Mouse (Mus musculus) neural tube, embryonic 12.5 days (tissue): ENCODE data around the gene 1700037H04Rik. TPM values are rescaled to one million over a fixed set of nuclear protein-coding genes. Genes with fewer than 3 reads are reported as not detected.

ENCODE experiments used
- ATAC-seq: fragments of 200-750 bp; cut with Nextera tagmentation; 2 replicates; pipeline ENCODE4 v1.8.0; 2017; ENCODE audit warnings: low read depth, mild to moderate bottlenecking, moderate TSS enrichment, moderate library complexity; ENCODE audit not compliant: low FRiP score
- H3K27ac ChIP-seq: fragments of 300-500 bp; sonication (generic); 2 replicates; pipeline ENCODE4 v1.5.1; 2016
- H3K27me3 ChIP-seq: fragments of 300-500 bp; sonication (generic); replicated peaks from 2 replicates; pipeline ENCODE4 v1.6.1; 2016; ENCODE audit warnings: mild to moderate bottlenecking
- H3K36me3 ChIP-seq: fragments of 300-500 bp; sonication (generic); 2 replicates; pipeline ENCODE4 v1.6.1; 2016; ENCODE audit warnings: mild to moderate bottlenecking
- H3K4me1 ChIP-seq: fragments of 300-500 bp; sonication (generic); 2 replicates; pipeline ENCODE4 v1.6.1; 2016
- H3K4me2 ChIP-seq: fragments of 300-500 bp; sonication (generic); replicated peaks from 2 replicates; pipeline ENCODE4 v1.6.1; 2016; ENCODE audit warnings: mild to moderate bottlenecking
- H3K4me3 ChIP-seq: fragments of 300-500 bp; sonication (generic); 2 replicates; pipeline ENCODE4 v1.5.1; 2016
- H3K9ac ChIP-seq: fragments of 300-500 bp; sonication (generic); 2 replicates; pipeline ENCODE4 v1.6.1; 2016; ENCODE audit warnings: mild to moderate bottlenecking
- H3K9me3 ChIP-seq: fragments of 300-500 bp; sonication (generic); 2 replicates; pipeline ENCODE4 v1.6.1; 2016; ENCODE audit warnings: mild to moderate bottlenecking
- WGBS: fragments of 180-500 bp; shearing (Covaris S2); methylation state at CpG from one replicate; pipeline ENCODE4 v1.1.7; 2016; 5-methylcytosine and 5-hydroxymethylcytosine counted together
- polyA plus RNA-seq: library from polyadenylated mRNA; unstranded; fragments of >200 nt; fragmentation: Nextera tagmentation; extraction: Ambion mirVana; gene quantifications from 2 replicates; pipeline ENCODE4 v1.2.1, GENCODE M21; 2016

1700037H04Rik gene
- polyA plus RNA-seq, 1 experiment from 2014 or later: 104 TPM

DNA sequence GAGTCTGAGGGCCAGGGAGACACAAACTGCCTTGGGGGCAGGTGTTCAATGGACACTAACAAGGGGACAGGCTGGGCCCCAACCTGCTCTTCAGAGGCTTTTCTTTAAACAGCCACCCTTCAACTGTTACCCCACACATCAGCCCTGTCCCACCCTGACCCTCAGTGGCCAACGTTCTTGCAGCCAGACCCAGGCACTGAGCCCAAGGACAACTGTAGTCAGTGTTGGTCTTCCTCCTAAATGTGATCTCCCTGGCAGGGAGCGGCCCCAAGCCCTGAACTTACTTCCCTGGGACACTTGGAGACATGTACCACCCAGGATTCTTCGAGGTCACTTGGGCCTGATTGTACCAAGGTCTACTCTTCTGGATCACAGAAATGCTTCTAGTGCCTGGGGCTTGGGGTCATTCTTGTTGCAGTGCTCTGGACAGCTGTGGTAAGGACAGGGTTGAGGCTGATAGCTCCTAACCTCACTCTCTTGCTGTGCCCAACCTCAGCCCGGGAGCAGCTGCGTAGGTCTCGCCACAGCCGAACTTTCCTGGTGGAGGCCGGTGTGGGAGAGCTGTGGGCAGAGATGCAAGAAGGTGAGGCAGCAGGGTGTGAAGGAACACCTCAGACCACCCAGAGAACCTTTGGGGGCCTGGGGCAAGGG is 18.4 kb downstream of the 1700037H04Rik start:
- H3K36me3 ChIP-seq: peaks cover 30% of the 10 kb centered on the region
- ATAC-seq: no peak
- peaks cover 4% of the 10 kb centered on the region; the same call in 1 of the 2 replicates for H3K4me1 ChIP-seq
- no peak overlapping the region for H3K27ac ChIP-seq
- H3K27me3 ChIP-seq: no peaks in the 10 kb centered on the region
- no peak overlapping the region for H3K9ac ChIP-seq
- H3K9me3 ChIP-seq: no peaks in the 10 kb centered on the region
- no peak overlapping the region for H3K4me3 ChIP-seq
- no peak overlapping the region for H3K4me2 ChIP-seq
- 92% methylated on average over 8 of the region's 8 CpGs for WGBS

DNA sequence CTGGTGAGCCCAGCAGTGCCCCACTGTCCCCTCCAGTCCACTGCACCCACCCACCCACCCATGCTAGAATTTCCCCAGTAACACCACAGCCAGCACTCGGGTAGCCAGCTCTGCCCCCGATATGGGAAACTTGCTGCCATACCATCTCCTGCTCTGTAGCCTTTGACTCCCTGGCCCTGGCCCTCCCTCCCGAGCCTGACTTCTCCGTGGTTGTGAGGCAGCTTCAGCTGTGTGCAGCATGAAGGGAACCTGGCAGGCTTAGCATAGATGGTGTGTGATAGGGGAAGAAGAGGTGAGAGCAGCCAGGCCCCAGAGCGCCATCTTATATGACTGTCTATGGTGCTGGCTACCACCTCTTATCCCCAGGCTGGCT is 19.4 kb downstream of the 1700037H04Rik start:
- peaks cover 21% of the 10 kb centered on the region for H3K36me3 ChIP-seq
- 82% methylated on average over 5 of the region's 5 CpGs for WGBS
- H3K4me1 ChIP-seq: peaks cover 4% of the 10 kb centered on the region; the same call in 1 of the 2 replicates
- no peaks in the 10 kb centered on the region for H3K27me3 ChIP-seq
- H3K9ac ChIP-seq: no peak overlapping the region
- no peaks in the 10 kb centered on the region for H3K9me3 ChIP-seq
- no peak overlapping the region for H3K4me3 ChIP-seq
- H3K4me2 ChIP-seq: no peak overlapping the region
- no peak overlapping the region for H3K27ac ChIP-seq
- no peak for ATAC-seq

- no peak overlapping the region for H3K27ac ChIP-seq
- no peaks in the 10 kb centered on the region for H3K27me3 ChIP-seq
- H3K36me3 ChIP-seq: peaks cover 15% of the 10 kb centered on the region
- H3K4me2 ChIP-seq: no peak overlapping the region
- WGBS: 74% methylated on average over 5 of the region's 5 CpGs
- H3K4me1 ChIP-seq: peaks cover 4% of the 10 kb centered on the region; the same call in 1 of the 2 replicates
- ATAC-seq: no peak
- H3K4me3 ChIP-seq: no peak overlapping the region
- H3K9ac ChIP-seq: no peak overlapping the region
- H3K9me3 ChIP-seq: no peaks in the 10 kb centered on the region
Observed at GRCm38 (mm10) chr2:131139886-131140532, 19.9 kb downstream of the 1700037H04Rik start.

DNA sequence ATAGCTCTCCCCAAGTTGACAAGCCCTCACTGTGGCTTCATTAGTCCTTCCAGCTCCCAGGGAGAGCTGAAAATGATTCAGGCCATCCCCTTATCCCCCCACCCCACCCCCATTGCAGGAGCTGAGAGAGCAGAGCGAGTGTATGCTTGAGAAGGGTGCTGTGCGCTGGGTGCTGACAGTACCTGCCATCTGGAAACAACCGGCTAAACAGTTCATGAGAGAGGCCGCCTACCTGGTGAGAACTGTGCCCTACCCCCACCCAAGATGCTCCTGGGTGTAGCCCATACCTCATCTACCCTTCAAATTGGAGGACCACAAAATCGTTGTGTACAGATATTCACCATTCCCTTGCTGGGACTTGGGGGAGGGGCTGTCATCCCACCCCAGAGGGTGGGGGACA is 20.6 kb downstream of the 1700037H04Rik start:
- WGBS: 94% methylated on average over 5 of the region's 5 CpGs
- peaks cover 4% of the 10 kb centered on the region; the same call in 1 of the 2 replicates for H3K4me1 ChIP-seq
- no peak overlapping the region for H3K4me2 ChIP-seq
- H3K4me3 ChIP-seq: no peak overlapping the region
- no peak overlapping the region for H3K9ac ChIP-seq
- H3K9me3 ChIP-seq: no peaks in the 10 kb centered on the region
- ATAC-seq: no peak
- no peaks in the 10 kb centered on the region for H3K27me3 ChIP-seq
- peaks cover 8% of the 10 kb centered on the region for H3K36me3 ChIP-seq
- no peak overlapping the region for H3K27ac ChIP-seq

GRCm38 (mm10) chr2:131138760-131139159 is 21.1 kb downstream of the 1700037H04Rik start:
- H3K27ac ChIP-seq: no peak overlapping the region
- no peak overlapping the region for H3K9ac ChIP-seq
- H3K27me3 ChIP-seq: no peaks in the 10 kb centered on the region
- H3K36me3 ChIP-seq: peaks cover 5% of the 10 kb centered on the region
- H3K4me3 ChIP-seq: no peak overlapping the region
- H3K4me2 ChIP-seq: no peak overlapping the region
- no peaks in the 10 kb centered on the region for H3K9me3 ChIP-seq
- ATAC-seq: no peak
- peaks cover 4% of the 10 kb centered on the region; the same call in 1 of the 2 replicates for H3K4me1 ChIP-seq
- 87% methylated on average over 7 of the region's 7 CpGs for WGBS

DNA sequence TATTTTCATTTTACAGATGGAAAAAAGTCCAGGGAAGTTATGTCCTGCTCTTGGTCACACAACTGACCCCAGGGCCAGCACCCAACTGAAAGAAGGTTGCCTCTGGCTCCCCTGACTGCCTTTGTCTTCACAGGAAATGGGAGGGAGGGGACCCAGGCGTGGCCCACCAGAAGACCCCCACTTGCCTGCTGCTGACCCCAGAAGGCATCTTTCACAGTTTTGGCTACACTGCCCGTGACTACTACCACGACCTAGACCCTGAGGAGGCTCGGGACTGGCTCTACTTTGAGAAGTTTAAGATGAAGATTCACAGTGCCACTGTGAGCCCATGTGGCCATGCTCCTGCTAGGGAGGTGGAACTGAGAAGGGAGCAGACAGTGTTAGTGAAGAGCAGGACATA is 21.6 kb downstream of the 1700037H04Rik start:
- H3K27ac ChIP-seq: no peak overlapping the region
- peaks cover 4% of the 10 kb centered on the region; the same call in 1 of the 2 replicates for H3K4me1 ChIP-seq
- H3K4me3 ChIP-seq: no peak overlapping the region
- peaks cover under 1% of the 10 kb centered on the region; the same call in 1 of the 2 replicates for H3K36me3 ChIP-seq
- 85% methylated on average over 4 of the region's 4 CpGs for WGBS
- no peaks in the 10 kb centered on the region for H3K9me3 ChIP-seq
- no peak for ATAC-seq
- H3K9ac ChIP-seq: no peak overlapping the region
- no peaks in the 10 kb centered on the region for H3K27me3 ChIP-seq
- H3K4me2 ChIP-seq: no peak overlapping the region

DNA sequence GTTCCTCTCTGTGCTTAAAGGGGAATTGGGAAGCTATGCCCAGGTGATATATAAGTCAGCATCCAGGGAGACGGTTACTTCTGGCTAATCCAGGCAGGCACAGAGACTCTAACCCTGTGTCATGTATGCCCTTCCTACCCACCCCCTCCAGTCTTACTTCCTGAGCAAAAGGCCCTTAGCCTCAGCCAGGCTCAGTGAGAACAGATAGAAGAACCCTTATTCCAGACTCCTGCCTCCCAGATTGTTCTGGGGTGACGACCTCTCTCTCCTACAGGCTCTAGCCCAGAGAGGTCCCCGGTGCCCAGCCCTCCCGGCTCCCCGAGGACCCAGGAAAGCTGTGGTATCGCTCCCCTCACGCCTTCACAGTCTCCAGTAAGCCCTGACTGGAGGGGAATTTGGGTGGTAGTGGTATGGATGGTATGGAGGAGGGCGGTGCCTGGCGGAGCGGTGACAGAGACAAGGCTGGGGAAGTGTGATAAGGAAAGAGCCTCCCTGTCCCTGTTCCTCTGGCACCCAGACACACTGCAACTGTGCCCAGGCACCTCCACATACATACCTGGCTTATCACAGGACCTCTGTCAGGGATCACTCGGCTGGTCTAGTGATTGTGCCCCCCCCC is 24.3 kb downstream of the 1700037H04Rik start:
- Histone ChIP-seq H3K9me3 (no peaks in the 10 kb centered on the region), H3K9ac (no peak overlapping the region), H3K36me3 (no peaks in the 10 kb centered on the region), H3K4me3 (no peak overlapping the region), H3K4me1 (no peaks in the 10 kb centered on the region), H3K27ac (no peak overlapping the region), H3K27me3 (no peaks in the 10 kb centered on the region), H3K4me2 (no peak overlapping the region)
- no peak for ATAC-seq
- WGBS: 84% methylated on average over 11 of the region's 11 CpGs

GRCm38 (mm10) chr2:131134826-131135400 is 25.0 kb downstream of the 1700037H04Rik start:
- ATAC-seq: no peak
- Histone ChIP-seq H3K27me3 (no peaks in the 10 kb centered on the region), H3K27ac (no peak overlapping the region), H3K4me1 (no peaks in the 10 kb centered on the region), H3K4me2 (no peak overlapping the region), H3K9ac (no peak overlapping the region), H3K36me3 (no peaks in the 10 kb centered on the region), H3K4me3 (no peak overlapping the region), H3K9me3 (no peaks in the 10 kb centered on the region)
- 87% methylated on average over 8 of the region's 8 CpGs for WGBS

GRCm38 (mm10) chr2:131134381-131134780 is 25.5 kb downstream of the 1700037H04Rik start:
- no peaks in the 10 kb centered on the region for H3K4me1 ChIP-seq
- WGBS: 55% methylated on average over 1 of the region's 1 CpGs
- H3K9me3 ChIP-seq: no peaks in the 10 kb centered on the region
- H3K36me3 ChIP-seq: no peaks in the 10 kb centered on the region
- no peak overlapping the region for H3K9ac ChIP-seq
- no peaks in the 10 kb centered on the region for H3K27me3 ChIP-seq
- H3K27ac ChIP-seq: no peak overlapping the region
- H3K4me2 ChIP-seq: no peak overlapping the region
- H3K4me3 ChIP-seq: no peak overlapping the region
- ATAC-seq: no peak

DNA sequence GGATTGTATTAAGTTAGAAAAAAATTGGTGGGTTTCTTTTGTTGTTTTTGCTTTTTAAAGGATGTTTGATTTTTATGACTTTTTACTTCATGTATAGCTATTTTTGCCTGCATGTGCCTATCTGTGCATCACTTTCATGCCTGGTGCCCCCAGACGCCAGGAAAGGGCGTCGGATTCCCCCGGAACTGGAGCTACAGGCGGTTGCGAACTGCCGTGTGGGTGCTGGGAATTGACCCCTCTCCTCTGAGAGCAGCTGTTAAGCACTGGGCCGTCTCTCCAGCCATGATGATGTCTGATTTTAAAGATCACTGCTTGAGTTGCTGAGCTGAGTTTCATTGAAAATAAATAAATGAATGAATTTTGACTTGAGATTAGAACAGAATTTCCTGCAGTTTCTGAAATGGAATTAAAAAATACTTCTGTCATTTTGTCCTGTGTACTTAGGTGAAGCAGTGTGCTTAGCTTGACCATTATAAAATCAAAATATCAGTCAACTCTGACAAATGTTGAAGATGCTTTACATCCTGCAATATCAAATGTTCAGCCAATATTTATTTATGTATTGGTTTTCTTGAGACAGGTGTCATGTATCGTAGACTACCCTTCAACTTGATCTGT is 26.8 kb downstream of the 1700037H04Rik start, which contains the start of gene Gm11037:
TSS of gene Gm11037 (plus strand) at position 568 of the 618 bp plus-strand sequence.
- Histone ChIP-seq H3K4me3 (no peak within 1 kb of the TSS), H3K36me3 (no peaks in the 10 kb centered on the region), H3K27me3 (0 out of 2 replicates have a peak, but pooled peaks cover 2% of the 10 kb centered on the region), H3K9ac (no peak within 1 kb of the TSS), H3K9me3 (no peaks in the 10 kb centered on the region), H3K4me2 (no peak within 1 kb of the TSS), H3K4me1 (no peaks in the 10 kb centered on the region), H3K27ac (no peak within 1 kb of the TSS)
- WGBS: 87% methylated on average over 9 of the region's 9 CpGs
- no peak for ATAC-seq

GRCm38 (mm10) chr2:131132111-131132888 is 27.6 kb downstream of the 1700037H04Rik start:
- ATAC-seq: no peak
- H3K4me2 ChIP-seq: no peak overlapping the region
- H3K27me3 ChIP-seq: 0 out of 2 replicates have a peak, but pooled peaks cover 2% of the 10 kb centered on the region
- H3K9ac ChIP-seq: no peak overlapping the region
- no peaks in the 10 kb centered on the region for H3K9me3 ChIP-seq
- H3K27ac ChIP-seq: no peak overlapping the region
- H3K36me3 ChIP-seq: no peaks in the 10 kb centered on the region
- H3K4me3 ChIP-seq: no peak overlapping the region
- H3K4me1 ChIP-seq: peaks cover 4% of the 10 kb centered on the region
- WGBS: 78% methylated on average over 10 of the region's 10 CpGs
